Mouse (Mus musculus) regulatory T cell (primary cell): ENCODE results near the gene Eif4g1.
"Not testable (repeated sequence)": the region's sequence is repeated elsewhere in the genome, so short reads cannot be mapped to it uniquely, and the experiment has no call there.

Source experiments
- in situ Hi-C: fragments of 300-600 bp; cut with MboI, MseI; formaldehyde crosslinking; loops from one replicate; pipeline ENCODE4 v1.15.1; 2025; ENCODE audit warnings: high pct_unique_total_duplicates

Eif4g1 gene

GRCm38 (mm10) chr16:20668013-20668412 is at the start of gene Eif4g1:
Gene Eif4g1, plus strand, starts transcription at chr16:20668313.
- in situ Hi-C loops, result not testable (repeated sequence)

DNA sequence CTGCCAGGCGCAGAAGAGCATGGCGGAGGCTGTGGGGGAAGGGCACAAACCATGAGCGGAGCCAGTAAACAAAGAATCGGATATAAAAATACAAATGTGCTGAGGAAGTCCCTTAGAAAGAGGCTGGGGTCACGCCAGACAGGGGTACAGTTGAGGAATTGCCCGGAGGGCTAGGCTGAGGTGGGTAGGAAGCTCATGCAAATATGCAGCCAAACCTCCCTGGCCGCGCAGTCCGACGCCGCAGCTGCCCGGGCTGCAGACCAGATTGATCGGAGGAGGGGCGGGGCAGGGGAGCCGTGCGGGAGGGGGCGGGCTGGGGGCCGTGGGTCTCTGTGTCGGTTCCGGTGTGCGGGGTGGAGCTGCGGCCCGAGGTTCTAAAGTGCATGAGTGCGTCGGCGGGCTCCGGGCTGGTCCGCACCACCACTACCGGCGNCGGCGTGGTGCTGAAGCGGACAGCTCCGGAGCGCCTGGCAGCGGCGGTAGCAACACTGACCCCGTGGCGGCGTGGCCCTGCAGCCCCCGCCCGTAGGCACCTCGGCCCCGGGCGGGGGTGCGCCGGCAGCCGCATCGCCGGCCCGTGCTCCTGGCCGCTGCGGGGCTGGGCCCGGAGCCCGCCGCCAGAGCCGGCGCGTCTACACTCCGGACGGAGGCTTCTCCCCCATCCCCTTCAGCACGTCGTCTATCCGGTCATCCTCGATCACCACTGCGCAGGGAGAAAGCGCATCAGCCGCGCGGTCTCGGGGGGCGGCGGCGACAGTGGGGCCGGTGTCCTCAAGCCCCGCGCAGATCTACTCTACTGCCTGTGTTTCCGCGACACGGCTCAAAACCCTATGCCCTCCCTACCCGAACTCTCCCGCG is 48.3 kb upstream of the Eif4g1 start:
- in situ Hi-C loops, result no loop called here

GRCm38 (mm10) chr16:20620399-20620735 is 47.7 kb upstream of the Eif4g1 start:
- in situ Hi-C loops, result no loop called here

GRCm38 (mm10) chr16:20620751-20621190 is 47.3 kb upstream of the Eif4g1 start:
- in situ Hi-C loops, result no loop called here

- in situ Hi-C loops, result no loop called here
Measured at GRCm38 (mm10) chr16:20621191-20621990, 46.7 kb upstream of the Eif4g1 start, which contains the start of gene Camk2n2. Gene Camk2n2, minus strand, starts transcription at chr16:20621287.

DNA sequence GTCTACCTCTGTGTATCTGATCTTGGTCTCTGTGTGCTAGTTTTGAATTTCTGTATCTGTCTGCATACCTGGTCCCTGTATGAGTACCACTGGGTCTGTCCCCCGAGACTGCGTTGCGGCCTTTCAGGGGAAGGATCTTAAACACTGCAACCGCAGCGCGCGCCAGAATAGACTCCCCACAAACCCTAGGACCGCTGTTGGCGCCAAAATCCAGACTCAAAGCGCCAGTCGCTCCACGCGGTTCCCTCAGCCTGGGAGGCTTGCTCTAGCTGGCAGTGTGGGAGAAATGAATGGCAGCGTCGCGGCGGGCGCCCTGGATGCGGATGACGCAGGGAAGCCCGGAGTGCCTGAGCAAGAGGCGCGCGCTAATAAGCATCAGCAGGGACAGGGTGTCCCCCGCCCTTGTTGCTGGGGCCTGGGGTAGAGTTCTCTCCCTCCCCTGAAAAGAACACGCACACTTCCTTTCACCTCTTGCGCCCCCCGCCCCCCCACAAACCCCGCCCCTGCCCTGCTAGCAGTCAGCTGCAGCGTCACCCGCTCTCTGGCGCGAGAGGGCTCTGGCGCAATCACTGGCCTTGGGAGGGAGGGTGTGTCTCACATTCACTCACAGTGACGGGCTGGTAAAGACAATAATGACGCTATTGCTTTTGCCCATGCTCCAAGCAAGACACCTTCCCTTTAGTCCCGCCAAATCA is 46.0 kb upstream of the Eif4g1 start:
- in situ Hi-C loops, result no loop called here

DNA sequence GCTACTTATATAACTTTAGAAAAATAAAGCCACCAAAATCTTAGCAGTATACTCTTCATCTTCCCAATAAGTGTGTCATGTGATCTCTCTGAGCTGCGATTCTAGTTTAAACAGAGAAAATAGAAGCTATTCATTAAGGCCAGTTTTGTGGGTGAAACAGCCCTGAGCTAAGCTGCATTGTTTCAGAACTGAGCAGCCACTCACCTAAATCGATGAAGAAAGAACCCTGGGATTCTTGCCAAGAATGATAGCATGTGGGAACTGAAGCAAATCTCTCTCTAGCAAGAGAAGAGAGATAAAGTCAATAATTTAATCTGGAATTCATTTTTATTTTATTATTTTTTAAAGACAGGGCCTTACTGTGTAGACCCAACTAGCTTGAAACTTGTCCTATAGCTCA is 44.9 kb upstream of the Eif4g1 start:
- in situ Hi-C loops, result no loop called here

DNA sequence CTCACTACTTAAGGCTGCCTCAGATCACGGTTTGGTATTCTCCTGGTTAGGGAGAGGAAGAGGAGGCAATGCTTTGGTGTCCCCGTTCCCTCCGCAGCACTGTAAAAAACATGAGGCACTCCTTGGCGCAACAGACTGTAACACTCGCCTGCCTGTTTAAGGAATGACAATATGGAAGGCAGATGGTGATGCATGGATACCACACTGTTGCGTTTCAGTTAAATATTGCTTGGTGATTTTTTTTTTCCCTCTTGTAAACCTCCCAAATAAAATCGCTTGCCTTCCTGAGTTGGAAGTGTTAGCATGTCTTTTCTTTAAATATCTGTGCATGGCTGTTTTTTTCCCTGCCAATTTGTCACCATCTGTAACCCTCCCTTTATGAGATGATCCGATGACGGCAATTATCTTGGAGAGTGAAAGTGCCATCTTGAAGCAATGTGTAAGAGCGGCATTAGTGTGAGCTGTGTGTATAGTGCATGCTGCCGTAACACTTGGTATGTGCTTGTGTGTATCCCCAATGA is 39.2 kb upstream of the Eif4g1 start:
- in situ Hi-C loops, result no loop called here

DNA sequence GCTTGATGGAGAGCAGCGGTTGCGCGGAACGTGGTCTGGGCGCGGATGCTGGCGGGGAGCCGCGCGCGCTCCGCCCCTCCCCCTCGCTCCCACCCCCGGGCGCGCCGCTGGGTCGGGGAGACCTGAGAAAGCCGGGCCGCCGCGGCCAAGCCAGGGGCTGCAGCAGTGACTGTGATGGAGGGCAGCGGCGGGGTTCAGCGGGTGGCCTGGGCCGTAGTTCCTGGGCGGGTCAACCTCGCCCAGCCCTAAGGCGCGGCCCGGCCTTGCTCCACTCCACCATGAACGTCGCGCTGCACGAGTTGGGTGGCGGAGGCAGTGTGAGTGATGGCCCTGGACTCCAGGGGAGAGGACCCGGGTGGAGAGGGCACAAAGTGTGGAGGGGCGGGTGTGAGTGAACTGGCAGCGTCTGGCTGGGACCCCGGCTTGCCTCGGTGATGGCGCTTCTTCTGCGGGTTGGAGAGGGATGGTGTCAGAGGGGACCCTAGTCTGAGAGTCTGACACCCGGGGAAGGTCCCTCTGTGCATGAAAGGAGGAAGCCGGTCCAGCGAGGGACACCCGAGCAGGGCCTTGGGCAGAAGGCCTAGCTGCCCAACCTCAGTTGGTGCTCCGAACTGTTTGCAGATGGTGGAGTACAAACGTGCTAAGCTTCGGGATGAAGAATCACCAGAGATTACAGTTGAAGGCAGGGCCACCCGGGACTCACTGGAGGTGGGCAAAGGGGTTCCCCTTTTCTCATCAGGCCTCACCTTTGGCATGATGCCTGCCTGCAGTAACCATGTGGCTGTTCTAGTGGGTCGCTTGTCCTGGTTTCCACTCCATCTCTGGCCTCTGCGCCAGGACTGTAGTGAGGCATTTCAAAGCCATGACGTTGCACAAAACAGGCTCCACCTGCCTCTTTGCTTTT is 38.1 kb upstream of the Eif4g1 start, which contains the start of gene Ece2:
Gene Ece2, plus strand, starts transcription at position 98 of the 904 bp plus-strand sequence.
- in situ Hi-C loops, result no loop called here

DNA sequence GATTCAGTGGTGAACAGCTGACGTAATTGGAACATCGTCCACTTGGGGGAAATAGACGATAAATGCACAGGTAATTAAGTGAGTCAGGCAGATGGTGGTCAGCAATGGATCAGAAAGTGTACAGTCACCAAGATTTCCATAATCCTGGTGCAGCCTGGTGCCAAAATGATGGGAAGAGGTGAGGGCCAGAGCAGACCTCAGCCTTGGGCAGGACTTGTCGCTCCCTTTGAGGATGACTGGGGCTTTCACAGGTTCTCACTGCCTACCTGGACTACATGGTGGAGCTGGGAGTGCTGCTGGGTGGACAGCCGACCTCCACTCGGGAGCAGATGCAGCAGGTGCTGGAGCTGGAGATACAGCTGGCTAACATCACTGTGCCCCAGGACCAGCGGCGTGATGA is 30.7 kb upstream of the Eif4g1 start:
- in situ Hi-C loops, result no loop called here

GRCm38 (mm10) chr16:20638367-20638766 is 29.7 kb upstream of the Eif4g1 start:
- in situ Hi-C loops, result no loop called here

DNA sequence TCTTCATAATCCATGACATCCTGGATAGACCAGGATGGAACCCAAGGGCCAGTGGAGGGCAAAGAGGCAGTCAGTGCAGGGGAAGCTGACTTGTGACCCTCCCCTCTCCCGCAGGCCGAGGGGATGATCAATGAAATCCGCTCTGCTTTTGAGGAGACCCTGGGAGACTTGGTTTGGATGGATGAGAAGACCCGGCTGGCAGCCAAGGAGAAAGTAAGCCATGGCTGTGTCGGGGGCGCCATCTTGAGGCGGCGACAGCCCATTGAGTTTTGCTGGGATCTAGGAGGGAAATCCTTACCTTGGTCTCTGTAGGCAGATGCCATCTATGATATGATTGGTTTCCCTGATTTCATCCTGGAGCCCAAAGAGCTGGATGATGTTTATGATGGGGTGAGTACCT is 26.0 kb upstream of the Eif4g1 start:
- in situ Hi-C loops, result no loop called here

- in situ Hi-C loops, result no loop called here
Measured at GRCm38 (mm10) chr16:20643911-20644310, 24.2 kb upstream of the Eif4g1 start.

- in situ Hi-C loops, result no loop called here
Measured at GRCm38 (mm10) chr16:20651076-20651946, 16.8 kb upstream of the Eif4g1 start, which contains the start of gene Psmd2. Gene Psmd2, plus strand, starts transcription at chr16:20651652.

DNA sequence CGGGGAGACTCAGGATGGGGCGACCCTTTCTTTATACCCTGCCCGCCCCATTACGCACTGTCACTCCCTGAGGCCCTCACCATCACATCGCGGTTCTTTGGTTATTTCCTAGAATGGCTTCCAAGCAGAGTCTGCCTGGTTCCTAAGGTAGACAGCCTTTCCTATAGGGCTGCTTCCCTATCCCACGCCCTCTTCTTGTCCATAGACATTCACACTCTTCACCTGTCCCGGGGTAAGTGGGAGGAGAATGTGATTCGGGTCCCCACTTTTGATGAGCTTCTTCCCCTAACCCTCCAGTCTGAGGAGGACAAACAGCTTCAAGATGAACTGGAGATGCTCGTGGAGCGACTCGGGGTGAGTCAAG is 16.2 kb upstream of the Eif4g1 start:
- in situ Hi-C loops, result no loop called here

DNA sequence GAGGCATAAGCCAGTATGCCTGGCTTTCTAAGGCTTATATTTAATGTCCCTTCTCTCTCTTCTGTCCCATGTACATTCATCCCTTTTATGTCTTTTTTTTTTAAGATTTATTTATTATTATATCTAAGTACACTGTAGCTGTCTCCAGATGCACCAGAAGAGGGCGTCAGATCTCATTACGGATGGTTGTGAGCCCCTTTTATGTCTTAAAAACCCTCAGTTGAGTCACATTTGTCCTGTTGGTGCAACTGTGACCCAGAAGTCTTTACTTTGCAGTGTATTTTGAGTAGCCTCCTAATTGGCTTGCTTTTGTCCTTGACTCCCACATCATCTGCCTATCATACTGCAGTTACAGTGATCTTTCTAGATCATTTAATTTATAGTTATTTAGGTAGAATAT is 14.8 kb upstream of the Eif4g1 start:
- in situ Hi-C loops, result no loop called here

DNA sequence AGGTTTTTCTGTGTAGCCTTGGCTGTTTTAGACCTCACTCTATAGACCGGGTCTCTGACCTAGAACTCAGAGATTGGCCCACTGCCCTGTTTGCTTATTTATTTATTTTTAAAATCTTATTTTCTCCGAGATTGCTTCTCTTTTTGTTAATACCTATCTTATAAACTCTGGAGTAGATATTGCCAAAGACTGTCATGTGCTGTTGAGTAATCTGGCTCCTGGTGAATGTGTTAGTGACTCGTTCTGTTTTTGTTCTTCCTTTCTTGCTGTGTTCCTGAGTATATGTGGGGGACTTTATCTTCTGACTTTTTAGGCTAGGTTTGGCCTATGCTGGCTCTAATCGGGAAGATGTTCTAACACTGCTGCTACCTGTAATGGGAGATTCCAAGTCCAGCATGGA is 10.5 kb upstream of the Eif4g1 start:
- in situ Hi-C loops, result no loop called here

DNA sequence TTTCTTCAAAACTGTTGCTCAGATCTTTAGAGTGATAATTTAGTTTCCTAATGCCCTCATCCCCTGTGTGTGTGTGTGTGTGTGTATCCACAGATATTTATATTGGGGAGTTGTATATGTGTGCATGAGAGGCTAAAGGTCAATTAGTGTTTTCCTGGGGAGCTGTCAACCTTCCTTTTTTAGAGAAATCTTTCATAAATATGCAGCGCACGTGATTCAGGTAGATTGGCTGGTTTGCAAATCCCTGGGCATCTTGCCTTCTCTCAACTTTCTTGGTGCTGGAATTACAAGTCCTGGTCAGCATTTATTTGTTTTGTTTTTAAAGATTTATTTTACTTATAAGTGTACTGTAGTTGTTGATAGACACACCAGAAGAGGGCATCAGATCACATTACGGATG is 2.2 kb downstream of the Eif4g1 start:
- in situ Hi-C loops, result loop anchor here (10.0 kb wide), 1 partner anchor 125 kb away; the partner anchor contains the start of gene Abcf3

DNA sequence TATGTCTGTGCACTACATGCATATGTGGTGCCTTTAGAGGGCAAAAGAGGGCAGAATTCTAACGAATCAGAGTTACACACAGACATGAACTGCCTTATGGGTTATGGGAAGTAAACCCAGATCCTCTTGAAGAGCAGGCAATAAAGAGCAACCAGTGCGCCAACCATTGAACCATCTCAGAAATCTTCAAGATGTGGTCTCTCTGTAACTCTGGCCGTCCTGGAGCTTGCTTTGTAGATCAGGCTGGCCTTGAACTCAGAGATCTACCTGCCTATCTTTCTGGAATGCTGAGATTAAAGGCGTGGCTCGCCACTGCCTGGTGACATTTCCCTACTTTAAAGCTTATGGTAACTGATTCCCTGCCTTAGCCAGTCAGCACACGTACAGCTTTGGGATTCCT is 3.8 kb downstream of the Eif4g1 start:
- in situ Hi-C loops, result loop anchor here (10.0 kb wide), 1 partner anchor 127 kb away; the partner anchor contains the start of gene Abcf3

DNA sequence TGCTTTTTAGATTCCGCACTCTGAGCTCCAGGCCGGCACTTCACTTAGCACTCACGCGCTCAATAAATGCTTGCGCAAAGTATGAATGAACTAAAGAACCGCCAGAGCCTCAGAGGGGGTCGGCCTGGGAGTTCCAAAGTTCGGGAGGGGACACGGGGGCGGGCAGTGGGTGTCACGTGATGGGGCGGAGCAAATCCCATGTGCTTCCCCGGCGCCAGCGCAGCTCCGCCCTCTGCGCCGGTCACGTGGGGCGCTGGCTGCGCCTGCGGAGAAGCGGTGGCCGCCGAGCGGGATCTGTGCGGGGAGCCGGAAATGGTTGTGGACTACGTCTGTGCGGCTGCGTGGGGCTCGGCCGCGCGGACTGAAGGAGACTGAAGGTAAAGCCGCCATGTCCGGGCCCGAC is 4.4 kb downstream of the Eif4g1 start:
- in situ Hi-C loops, result loop anchor here (10.0 kb wide), 1 partner anchor 128 kb away; the partner anchor contains the start of gene Abcf3
